In genomic region chr1:60428932-60429331, GRCm38 (mm10) we compare ENCODE assay signal across 8 mouse cellular contexts. TPM values are rescaled to one million over a fixed set of nuclear protein-coding genes. Genes with fewer than 3 reads are reported as not detected.
DNase-seq lines count a peak whose midpoint lies in the region; ATAC-seq and TF ChIP-seq lines count a peak whose summit lies in the region.
"Had no signal": no experiment of that assay in that cellular context is flagged by ENCODE, and none has a peak within 500 bp of the region (broad histone marks: within the 10 kb centered on the region; RNA-seq: fewer than 3 reads in every experiment).

No protein-coding gene starts in this region.

- H3K4me3 ChIP-seq in left cerebral cortex, adult 2 months, result no peak overlapping the region
- H3K4me3 ChIP-seq in forebrain, embryonic 13.5 days, result no peak overlapping the region
- H3K4me3 ChIP-seq: midbrain, embryonic 12.5 days had no signal

- no peak overlapping the region for H3K9ac ChIP-seq in forebrain, embryonic 13.5 days
- H3K9ac ChIP-seq: midbrain, embryonic 12.5 days had no signal

- no peak overlapping the region for H3K4me2 ChIP-seq in forebrain, embryonic 13.5 days
- H3K4me2 ChIP-seq: midbrain, embryonic 12.5 days had no signal

- in situ Hi-C loops in Patski (cut with MboI; ENCODE audit: low pct_unique_long_range_greater_than_20kb), result no loop called here

- TF ChIP-seq CTCF in left cerebral cortex, adult 2 months (IDR thresholded peaks at IDR 0.05), result peak; percentile 71
- TF ChIP-seq CTCF in Patski (IDR thresholded peaks at IDR 0.05), result peak; percentile 71

- no peaks in the 10 kb centered on the region for H3K27me3 ChIP-seq in Patski
- H3K27me3 ChIP-seq in forebrain, embryonic 13.5 days, result no peaks in the 10 kb centered on the region
- H3K27me3 ChIP-seq: midbrain, embryonic 12.5 days had no signal

- H3K9me3 ChIP-seq in forebrain, embryonic 13.5 days (replicated peaks), result no peaks in the 10 kb centered on the region
- H3K9me3 ChIP-seq: midbrain, embryonic 12.5 days had no signal

- DNase-seq in left cerebral cortex, adult 2 months (ENCODE audit: extremely low spot score in 1 of 2, low spot score in 2 of 2), result no peak
- DNase-seq in left cerebral cortex, postnatal 25 days (ENCODE audit: low spot score in 2 of 2), result no peak
- no peak for DNase-seq in Patski (ENCODE audit: low read depth, low spot score)
- DNase-seq in cerebellum, postnatal 10 days, result peak; percentile 70 to 71
- DNase-seq in lung, postnatal 25 days (ENCODE audit: low spot score), result peak; percentile 34
- DNase-seq in layer of hippocampus, adult 9-10 months (ENCODE audit: low spot score), result no peak

- 0 out of 2 replicates have a peak, but pooled peaks cover 4% of the 10 kb centered on the region for H3K4me1 ChIP-seq in forebrain, embryonic 13.5 days

- peak; percentile 65 for ATAC-seq in Patski
- no peak for ATAC-seq in forebrain, embryonic 13.5 days

- CTCF ChIA-PET in Patski (lab: Charles Lee), result no interaction called here

- no peaks in the 10 kb centered on the region for H3K36me3 ChIP-seq in forebrain, embryonic 13.5 days (ENCODE audit: poor library complexity, severe bottlenecking)
- H3K36me3 ChIP-seq: midbrain, embryonic 12.5 days had no signal

- 67% methylated on average over 2 of the region's 2 CpGs for WGBS in forebrain, embryonic 13.5 days

- intact Hi-C loops in left cerebral cortex, adult 2 months (cut with DNase I), result no loop called here
- intact Hi-C loops in left cerebral cortex, postnatal 25 days (cut with DNase I), result no loop called here

- POLR2A ChIA-PET in Patski (lab: Charles Lee), result interaction anchor here (0.8 kb wide), 1 partner anchor 12 kb away, joined by 3 read pairs; no protein-coding TSS in a partner anchor

- H3K27ac ChIP-seq in left cerebral cortex, adult 2 months, result no peak overlapping the region
- H3K27ac ChIP-seq in forebrain, embryonic 13.5 days, result no peak overlapping the region
- H3K27ac ChIP-seq: midbrain, embryonic 12.5 days had no signal

RNA-seq across cellular contexts. Expression of gene Abi2, which starts 19.5 kb away (rescaled TPM):
- total RNA-seq in left cerebral cortex, adult 2 months (2021), result 100 to 1,000 TPM; 352 to 374 TPM
- 100 to 1,000 TPM; 374 to 411 TPM for total RNA-seq in left cerebral cortex, postnatal 25 days (2021)
- polyA plus RNA-seq in Patski (2021), result 18.3 TPM
- 55.0 and 58.0 TPM in 2 replicates for polyA plus RNA-seq in forebrain, embryonic 13.5 days (2015; fragmentation: Nextera tagmentation; extraction: Ambion mirVana)

Comparison
In these comparisons a context has a peak if more than half of its experiments do, and no peak if none do; other contexts are left out.
1. DNase-seq: peak in cerebellum, postnatal 10 days (2 of 2) and lung, postnatal 25 days (single experiment); none in left cerebral cortex, adult 2 months (0 of 2), left cerebral cortex, postnatal 25 days (0 of 2), Patski (single experiment) and layer of hippocampus, adult 9-10 months (single experiment).